In the genomic region with DNA sequence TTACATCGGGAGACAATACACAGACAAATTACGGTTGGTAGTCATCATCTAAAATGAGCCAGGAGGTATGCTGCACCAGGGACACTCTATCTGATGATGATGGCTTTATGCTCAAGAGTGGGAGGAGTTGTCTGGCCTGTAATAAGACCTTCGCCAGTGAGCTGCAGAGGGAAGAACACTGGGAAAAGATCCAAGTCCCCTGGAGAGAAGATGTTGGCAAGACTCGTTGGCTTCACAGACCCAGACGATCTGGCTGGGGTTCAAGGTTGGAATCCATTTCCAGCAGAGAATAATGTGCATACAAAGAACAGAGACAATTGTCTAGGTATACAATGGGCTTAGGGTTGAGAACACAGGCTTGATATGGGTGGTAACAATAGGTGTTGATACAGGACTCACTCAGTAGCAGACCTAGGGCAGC, we compare ENCODE assay signal across 8 mouse cellular contexts. TPM values are rescaled to one million over a fixed set of nuclear protein-coding genes. Genes with fewer than 3 reads are reported as not detected.
DNase-seq lines count a peak whose midpoint lies in the region; ATAC-seq lines count a peak whose summit lies in the region.

No protein-coding gene starts in this region.

- DNase-seq in kidney, adult 9 months, result peak; percentile 38
- DNase-seq in kidney, adult 18-20 months, result no peak
- peak; percentile 75 for DNase-seq in adrenal gland, adult 2 months
- DNase-seq in cerebellum, adult 11 months, result peak; percentile 20
- peak; percentile 68 for DNase-seq in heart, postnatal 4 days
- no peak for DNase-seq in left cerebral cortex, adult 18-20 months (ENCODE audit: low spot score in 2 of 2)
- no peak for DNase-seq in thymus, postnatal 25 days

- no peak for ATAC-seq in activated CD4-positive, CD25-positive, alpha-beta regulatory T cell, adult 4 months

RNA-seq across cellular contexts. Expression of a gene that starts 17.1 kb away (rescaled TPM):
- total RNA-seq in adrenal gland, adult 2 months (2021), result 10 to 100 TPM; 28.1 to 31.8 TPM
- polyA plus RNA-seq in adrenal gland, adult 2 months (2012; rRNA removed), result 3.9 and 4.4 TPM in 2 replicates
- total RNA-seq in heart, postnatal 4 days (2021), result 1 to 10 TPM; 4.3 to 4.8 TPM
- 10 to 100 TPM; 10.8 to 11.3 TPM for polyA plus RNA-seq in activated CD4-positive, CD25-positive, alpha-beta regulatory T cell, adult 4 months (2017; shearing (Covaris generic))
- 100 to 1,000 TPM; 163 to 187 TPM for total RNA-seq in left cerebral cortex, adult 18-20 months (2021)

Comparison
In these comparisons a context has a peak if more than half of its experiments do, and no peak if none do; other contexts are left out.
1. DNase-seq: peak in kidney, adult 9 months (single experiment), adrenal gland, adult 2 months (single experiment), cerebellum, adult 11 months (single experiment) and heart, postnatal 4 days (single experiment); none in kidney, adult 18-20 months (single experiment), left cerebral cortex, adult 18-20 months (0 of 2) and thymus, postnatal 25 days (single experiment).
2. RNA of a gene that starts 17.1 kb away (total RNA-seq): 163 to 187 TPM in left cerebral cortex, adult 18-20 months; 28.1 to 31.8 TPM in adrenal gland, adult 2 months and 4.3 to 4.8 TPM in heart, postnatal 4 days; every median in the first group is over 4 times any median in the second.